Mouse (Mus musculus): ENCODE results near the gene Plcxd1. TPM values are rescaled to one million over a fixed set of nuclear protein-coding genes. Genes with fewer than 3 reads are reported as not detected.

The Plcxd1 gene
- polyA plus RNA-seq, 1 experiment: 0.67 TPM

DNA sequence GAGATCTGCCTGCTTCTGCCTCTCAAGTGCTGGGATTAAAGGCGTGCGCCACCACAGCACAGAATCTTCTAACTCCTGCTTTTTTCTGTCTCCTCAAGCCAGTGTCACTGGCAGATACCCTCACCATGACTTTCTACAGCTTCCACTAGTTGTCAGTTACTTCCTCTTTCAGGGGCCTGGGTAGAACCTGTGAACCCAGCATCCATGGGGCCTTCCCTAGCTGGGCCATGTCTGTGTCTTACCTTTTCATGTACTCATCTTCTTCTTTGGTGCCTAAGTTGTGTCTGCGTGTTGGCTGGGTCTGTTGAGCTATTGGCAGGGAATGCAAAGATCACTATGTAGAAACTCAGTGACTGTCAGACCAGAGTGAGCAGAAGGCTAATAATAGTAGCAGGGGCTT is 38.0 kb downstream of the Plcxd1 start:
- TF ChIP-seq CTCF (IDR thresholded peaks at IDR 0.05; ENCODE audit: extremely low read depth, insufficient read depth, insufficient read length, insufficient replicate concordance): no peak
- Histone ChIP-seq H3K4me1 (ENCODE audit: control insufficient read depth, insufficient read depth, insufficient read length) (no peaks in the 10 kb centered on the region), H3K36me3 (ENCODE audit: control insufficient read depth, insufficient read depth, low read length) (peaks cover 7% of the 10 kb centered on the region), H3K4me3 (ENCODE audit: extremely low read depth, insufficient read depth, insufficient read length) (no peak overlapping the region), H3K27me3 (ENCODE audit: control insufficient read depth, insufficient read depth, low read length) (no peaks in the 10 kb centered on the region), H3K27ac (ENCODE audit: insufficient read depth, low read length) (no peak overlapping the region)
- 99% methylated on average over 3 of the region's 3 CpGs for WGBS
- no peak for DNase-seq (ENCODE audit: low read depth in 1 of 2, low spot score in 2 of 2)

- H3K4me3 ChIP-seq (ENCODE audit: extremely low read depth, insufficient read depth, insufficient read length): no peak overlapping the region
- DNase-seq (ENCODE audit: low read depth in 1 of 2, low spot score in 2 of 2): no peak
- no peak overlapping the region for H3K27ac ChIP-seq (ENCODE audit: insufficient read depth, low read length)
- TF ChIP-seq CTCF (IDR thresholded peaks at IDR 0.05; ENCODE audit: extremely low read depth, insufficient read depth, insufficient read length, insufficient replicate concordance) (no peak), POLR2A (IDR thresholded peaks at IDR 0.05; ENCODE audit: low read depth, low read length) (no peak)
- no peaks in the 10 kb centered on the region for H3K27me3 ChIP-seq (ENCODE audit: control insufficient read depth, insufficient read depth, low read length)
- H3K4me1 ChIP-seq (ENCODE audit: control insufficient read depth, insufficient read depth, insufficient read length): no peaks in the 10 kb centered on the region
- 90% methylated on average over 3 of the region's 3 CpGs for WGBS
- peaks cover 12% of the 10 kb centered on the region for H3K36me3 ChIP-seq (ENCODE audit: control insufficient read depth, insufficient read depth, low read length)
These were observed 39.6 kb downstream of the Plcxd1 start for GRCm38 (mm10) chr5:110139325-110139724.

DNA sequence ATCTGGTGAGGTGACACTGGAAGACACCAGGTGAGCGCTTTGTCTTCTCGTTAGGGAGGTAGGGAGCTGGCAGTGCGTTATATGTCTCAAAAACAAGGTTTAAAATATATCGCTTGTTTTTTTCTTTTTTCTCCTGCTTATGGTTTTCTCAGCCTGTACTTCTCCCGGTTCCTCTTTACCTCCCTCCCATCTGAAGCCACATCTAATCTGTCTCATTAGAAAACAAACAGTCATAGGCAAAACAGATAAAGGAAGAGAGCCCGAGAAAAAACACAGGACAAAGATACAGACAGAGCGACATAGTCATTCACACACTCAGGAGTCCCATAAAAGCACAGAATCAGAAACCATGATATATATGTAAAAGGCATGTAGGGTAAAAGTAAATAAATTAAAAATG is 40.7 kb downstream of the Plcxd1 start:
- Histone ChIP-seq H3K36me3 (ENCODE audit: control insufficient read depth, insufficient read depth, low read length) (peaks cover 18% of the 10 kb centered on the region), H3K4me1 (ENCODE audit: control insufficient read depth, insufficient read depth, insufficient read length) (no peaks in the 10 kb centered on the region), H3K27ac (ENCODE audit: insufficient read depth, low read length) (no peak overlapping the region), H3K4me3 (ENCODE audit: extremely low read depth, insufficient read depth, insufficient read length) (no peak overlapping the region), H3K27me3 (ENCODE audit: control insufficient read depth, insufficient read depth, low read length) (no peaks in the 10 kb centered on the region)
- TF ChIP-seq CTCF (IDR thresholded peaks at IDR 0.05; ENCODE audit: extremely low read depth, insufficient read depth, insufficient read length, insufficient replicate concordance) (no peak), POLR2A (IDR thresholded peaks at IDR 0.05; ENCODE audit: low read depth, low read length) (no peak)
- 91% methylated on average over 7 of the region's 7 CpGs for WGBS
- DNase-seq (ENCODE audit: low read depth in 1 of 2, low spot score in 2 of 2): no peak

- Histone ChIP-seq H3K27me3 (ENCODE audit: control insufficient read depth, insufficient read depth, low read length) (no peaks in the 10 kb centered on the region), H3K36me3 (ENCODE audit: control insufficient read depth, insufficient read depth, low read length) (peaks cover 24% of the 10 kb centered on the region), H3K4me1 (ENCODE audit: control insufficient read depth, insufficient read depth, insufficient read length) (no peaks in the 10 kb centered on the region), H3K27ac (ENCODE audit: insufficient read depth, low read length) (no peak overlapping the region), H3K4me3 (ENCODE audit: extremely low read depth, insufficient read depth, insufficient read length) (no peak overlapping the region)
- WGBS: 82% methylated on average over 2 of the region's 2 CpGs
- TF ChIP-seq POLR2A (IDR thresholded peaks at IDR 0.05; ENCODE audit: low read depth, low read length): no peak
- no peak for TF ChIP-seq CTCF (IDR thresholded peaks at IDR 0.05; ENCODE audit: extremely low read depth, insufficient read depth, insufficient read length, insufficient replicate concordance)
- no peak for DNase-seq (ENCODE audit: low read depth in 1 of 2, low spot score in 2 of 2)
These were observed 42.5 kb downstream of the Plcxd1 start for GRCm38 (mm10) chr5:110142309-110142708.

DNA sequence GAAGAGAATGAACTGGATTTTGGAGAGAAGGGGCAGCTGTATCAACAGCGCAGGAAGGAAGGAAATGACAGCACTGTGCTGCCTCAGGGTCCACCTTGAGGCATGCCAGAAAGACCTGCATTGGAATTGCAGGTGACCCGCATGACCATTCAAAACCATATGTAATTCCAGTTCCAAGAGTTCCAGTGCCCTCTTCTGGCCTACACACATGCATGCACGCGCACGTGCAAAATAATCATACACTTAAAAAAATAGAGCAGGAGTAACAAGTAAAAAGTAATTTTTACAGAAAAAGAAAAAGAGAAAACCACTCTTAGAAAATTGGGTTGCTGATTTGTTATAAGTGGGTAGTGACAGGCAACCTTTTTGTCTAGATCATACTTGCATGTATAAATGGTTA is 43.2 kb downstream of the Plcxd1 start:
- no peak for DNase-seq (ENCODE audit: low read depth in 1 of 2, low spot score in 2 of 2)
- Histone ChIP-seq H3K4me3 (ENCODE audit: extremely low read depth, insufficient read depth, insufficient read length) (no peak overlapping the region), H3K27ac (ENCODE audit: insufficient read depth, low read length) (no peak overlapping the region), H3K27me3 (ENCODE audit: control insufficient read depth, insufficient read depth, low read length) (no peaks in the 10 kb centered on the region), H3K36me3 (ENCODE audit: control insufficient read depth, insufficient read depth, low read length) (peaks cover 27% of the 10 kb centered on the region), H3K4me1 (ENCODE audit: control insufficient read depth, insufficient read depth, insufficient read length) (no peaks in the 10 kb centered on the region)
- WGBS: 94% methylated on average over 5 of the region's 5 CpGs
- peak; percentile 18; the same call in 1 of the 2 replicates for TF ChIP-seq CTCF (IDR thresholded peaks at IDR 0.05; ENCODE audit: extremely low read depth, insufficient read depth, insufficient read length, insufficient replicate concordance)
- no peak for TF ChIP-seq POLR2A (IDR thresholded peaks at IDR 0.05; ENCODE audit: low read depth, low read length)

Other genes with a start within 250 kb of the Plcxd1 start
- gene Gm15446, start 176.6 kb upstream of the Plcxd1 start, polyA plus RNA-seq (2012; rRNA removed): 1.3 and 1.5 TPM in 2 replicates
- 1.2 and 2.6 TPM in 2 replicates for gene Zfp932, start 103.4 kb upstream of the Plcxd1 start, polyA plus RNA-seq (2012; rRNA removed)
- 0.09 and 0.41 TPM in 2 replicates for gene Gm17655, start 27.5 kb upstream of the Plcxd1 start, polyA plus RNA-seq (2012; rRNA removed)
- gene Gm35315, start 5.5 kb upstream of the Plcxd1 start, polyA plus RNA-seq (2012; rRNA removed): 0.04 and 0.11 TPM in 2 replicates
- gene Gtpbp6, start 8.2 kb downstream of the Plcxd1 start, polyA plus RNA-seq (2012; rRNA removed): 156 and 207 TPM in 2 replicates
- gene Zfp605, start 10.1 kb downstream of the Plcxd1 start, polyA plus RNA-seq (2012; rRNA removed): 0.32 and 0.46 TPM in 2 replicates
- 59.3 and 68.9 TPM in 2 replicates for gene Chfr, start 35.9 kb downstream of the Plcxd1 start, polyA plus RNA-seq (2012; rRNA removed)
- 5.3 and 5.8 TPM in 2 replicates for gene Golga3, start 76.7 kb downstream of the Plcxd1 start, polyA plus RNA-seq (2012; rRNA removed)
- gene Ankle2, start 131.0 kb downstream of the Plcxd1 start, polyA plus RNA-seq (2012; rRNA removed): 10.0 and 12.0 TPM in 2 replicates
- gene Pgam5, start 169.9 kb downstream of the Plcxd1 start, polyA plus RNA-seq (2012; rRNA removed): 14.9 and 15.8 TPM in 2 replicates
- gene Pxmp2, start 186.2 kb downstream of the Plcxd1 start, polyA plus RNA-seq (2012; rRNA removed): 2.0 and 2.6 TPM in 2 replicates
- 5.6 and 7.0 TPM in 2 replicates for gene Pole, start 186.3 kb downstream of the Plcxd1 start, polyA plus RNA-seq (2012; rRNA removed)
- 0.33 and 0.41 TPM in 2 replicates for gene P2rx2, start 243.2 kb downstream of the Plcxd1 start, polyA plus RNA-seq (2012; rRNA removed)
- not detected in 2 replicates for gene Lrcol1, start 244.8 kb downstream of the Plcxd1 start, polyA plus RNA-seq (2012; rRNA removed)

All from spleen, adult 2 months (tissue).